Mouse (Mus musculus) kidney, postnatal 36 days (tissue): ENCODE measurements around the gene Ovol3.

Experiments used
- DNase-seq, 2 experiments: peaks; one replicate each; pipeline ENCODE4 v3.0.0; 2021 to 2022; ENCODE audit warnings: mixed read lengths in 2 of 2

The Ovol3 gene

DNA sequence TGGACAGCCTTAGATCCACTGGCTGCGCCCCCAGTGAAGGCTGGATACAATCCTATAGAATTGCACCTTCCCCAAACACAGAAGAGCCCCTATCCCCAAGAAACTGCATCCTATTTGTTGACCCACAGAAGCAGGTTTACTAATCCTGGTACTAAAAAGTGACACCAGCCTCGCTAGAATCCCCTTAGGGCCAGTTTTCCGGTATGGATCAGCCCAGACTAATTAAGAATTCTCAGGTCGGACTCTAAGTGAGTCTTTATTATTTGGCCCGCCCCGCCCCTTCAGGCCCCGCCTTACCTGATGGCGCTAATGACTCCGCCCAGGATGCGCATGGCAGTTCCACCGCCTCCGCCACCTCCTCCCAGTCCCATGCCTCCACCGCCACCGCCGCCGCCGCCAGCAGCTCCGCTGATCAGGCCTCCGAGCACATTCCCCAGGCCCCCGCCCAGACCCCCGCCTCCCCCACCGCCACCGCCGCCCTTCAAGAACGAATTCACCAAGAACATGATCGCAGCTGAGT is 41.9 kb downstream of the Ovol3 start:
- peak; percentile 90 to 91 for DNase-seq

DNA sequence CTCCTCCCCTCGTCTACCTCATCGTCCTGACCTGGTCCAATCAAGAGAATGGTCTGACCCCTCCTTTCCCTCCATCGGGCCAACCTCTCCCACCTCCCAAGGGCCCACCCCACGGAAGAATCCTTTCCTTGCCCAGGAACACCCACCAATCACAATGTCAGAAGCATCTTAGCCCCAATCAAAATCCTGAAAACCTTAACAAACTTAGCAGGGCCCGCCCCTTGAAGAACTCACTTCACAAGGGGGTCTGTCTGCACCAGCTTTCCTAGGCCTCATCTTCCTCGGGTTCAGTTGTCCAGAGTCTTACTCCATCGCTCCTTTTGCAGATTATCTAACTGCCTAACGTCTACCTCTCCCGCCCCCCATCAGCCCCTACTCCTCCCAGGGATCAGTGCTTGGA is 42.5 kb downstream of the Ovol3 start:
- no peak for DNase-seq

DNA sequence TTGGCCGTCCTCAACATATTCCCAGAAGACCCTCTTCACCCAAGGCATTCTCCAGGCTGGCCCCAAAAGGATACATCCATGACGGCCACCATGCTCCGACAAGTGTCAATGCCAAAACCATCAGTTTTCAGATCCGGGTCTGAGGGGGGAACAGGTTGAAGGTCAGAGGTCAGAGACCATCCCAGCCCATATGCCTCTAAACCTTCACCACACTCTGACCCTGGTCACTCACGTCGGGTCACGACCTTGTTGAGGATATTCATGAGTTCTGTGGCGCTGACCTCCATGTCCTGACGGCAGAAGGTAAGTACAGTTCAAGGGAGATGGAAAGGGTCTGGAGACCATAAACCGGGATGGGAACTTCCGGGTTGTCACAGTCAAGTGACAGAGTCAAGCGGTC is 43.4 kb downstream of the Ovol3 start:
- no peak for DNase-seq

DNA sequence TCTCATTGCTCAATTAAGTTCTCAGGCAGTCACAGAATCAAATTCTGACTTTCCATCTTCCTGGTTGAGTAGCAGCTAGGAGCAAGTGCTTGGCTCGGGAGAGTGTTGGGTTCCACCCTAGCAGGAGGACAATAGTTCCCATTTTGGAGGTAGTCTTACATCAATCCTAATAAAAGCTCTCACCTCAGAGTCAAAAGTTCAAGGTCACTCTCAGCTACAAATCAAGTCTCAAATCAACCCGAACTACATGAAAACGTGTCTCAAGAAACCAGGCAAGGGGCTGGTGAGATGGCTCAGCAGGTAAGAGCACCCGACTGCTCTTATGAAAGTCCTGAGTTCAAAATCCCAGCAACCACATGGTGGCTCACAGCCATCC is 46.4 kb downstream of the Ovol3 start:
- DNase-seq: no peak

DNA sequence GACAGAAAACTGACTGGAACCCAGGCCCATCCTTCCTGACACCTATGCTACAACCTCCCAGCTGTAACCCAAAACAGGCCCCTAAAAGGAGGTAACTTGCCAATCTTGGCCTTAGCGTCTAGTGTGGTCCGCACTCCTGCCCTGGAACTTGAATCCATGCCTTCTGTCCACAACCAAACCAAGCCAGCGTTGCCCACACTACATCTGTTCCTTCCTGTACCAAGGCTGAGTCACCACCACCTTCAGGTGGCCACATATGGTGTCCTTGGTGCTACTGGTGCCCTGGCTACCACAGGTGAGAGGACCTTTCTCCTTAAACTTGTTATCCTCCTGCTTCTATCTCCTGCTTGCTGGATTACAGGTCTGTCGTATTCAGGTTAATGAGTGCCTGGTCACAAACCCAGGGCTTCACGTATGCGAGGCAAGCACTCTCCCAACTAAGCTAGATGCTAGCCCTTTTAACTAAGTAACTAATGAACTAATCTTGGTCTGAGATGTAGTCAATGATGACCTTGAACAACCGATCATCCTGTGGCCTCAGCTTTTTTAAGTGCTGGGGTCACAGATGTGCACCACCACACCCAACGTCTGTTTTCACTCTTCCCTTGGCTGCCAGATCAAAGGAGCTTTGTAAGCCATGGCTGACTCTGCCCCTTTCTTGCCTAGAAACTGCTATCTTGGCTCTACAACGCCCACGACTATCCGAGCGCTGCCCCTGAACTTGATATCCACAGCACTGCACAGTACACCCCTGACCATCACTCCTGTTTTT is 47.0 kb downstream of the Ovol3 start:
- DNase-seq: no peak

DNA sequence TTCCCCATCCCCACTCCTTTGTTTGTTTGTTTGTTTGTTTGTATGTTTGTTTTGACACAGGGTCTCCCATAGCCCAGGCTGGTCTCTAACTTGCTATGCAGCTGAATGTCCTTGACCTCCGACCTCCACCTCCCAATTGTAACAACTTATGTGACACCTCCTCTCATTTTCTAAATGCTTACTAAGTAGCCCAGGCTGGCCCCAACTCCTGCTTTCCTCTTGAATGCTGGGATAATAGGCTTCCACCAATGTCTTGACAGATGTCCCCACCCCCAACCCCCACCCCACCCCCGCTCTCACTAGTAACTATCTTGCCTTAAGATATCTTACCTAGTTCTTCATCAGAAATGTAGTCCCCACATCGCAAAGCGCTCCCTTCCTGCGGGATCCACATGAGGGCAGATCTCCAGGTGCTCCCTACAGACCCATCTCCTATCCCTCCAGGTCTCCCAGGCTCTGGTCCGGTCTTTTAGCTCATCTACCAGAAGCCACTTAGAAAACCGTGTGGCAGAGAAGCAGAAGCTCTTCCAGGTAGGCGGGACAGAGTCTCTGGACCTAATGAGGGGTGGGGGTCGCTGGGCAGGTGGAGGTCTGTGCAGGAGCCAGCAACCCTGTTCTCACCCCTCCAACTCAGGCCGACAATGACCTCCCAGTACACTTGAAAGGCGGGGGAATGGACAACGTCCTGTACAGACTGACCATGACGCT is 50.7 kb downstream of the Ovol3 start:
- DNase-seq: no peak

DNA sequence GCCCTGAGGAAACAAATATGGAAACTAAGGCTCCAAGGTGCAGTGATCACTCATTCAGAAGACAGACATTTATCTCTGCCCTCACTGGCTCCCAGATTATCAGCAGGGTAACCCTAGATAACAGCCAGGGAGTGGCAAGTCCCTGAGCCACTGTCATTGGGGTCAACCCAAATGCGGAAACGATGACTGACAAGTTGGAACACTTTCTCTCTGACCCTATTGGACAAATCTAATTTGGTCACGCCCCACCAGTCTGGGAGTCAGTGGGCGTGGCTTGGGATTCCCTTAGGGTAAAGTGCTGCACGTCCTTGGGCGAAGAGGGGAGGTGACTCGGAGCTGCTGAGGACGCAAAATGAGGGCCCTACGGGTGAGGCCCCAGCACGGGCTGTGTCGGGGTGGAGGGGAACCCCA is 51.6 kb downstream of the Ovol3 start, which contains the start of gene Cox7a1:
Cox7a1 (plus strand) TSS at position 266 of the 411 bp plus-strand sequence.
- peak; percentile 92 to 94 for DNase-seq
